35 mouse cellular contexts compared by ENCODE assay signal in genomic region chr19:5620007-5620406, GRCm38 (mm10).
"Had no signal": no experiment of that assay in that cellular context is flagged by ENCODE, and none has a peak within 500 bp of the region (broad histone marks: within the 10 kb centered on the region; RNA-seq: fewer than 3 reads in every experiment).

No protein-coding gene starts in this region.

- H3K9me3 ChIP-seq: heart, embryonic 10.5 days; heart, embryonic 12.5 days; heart, embryonic 13.5 days; heart, embryonic 15.5 days; hindbrain, embryonic 10.5 days; hindbrain, embryonic 12.5 days; hindbrain, embryonic 13.5 days; hindbrain, embryonic 15.5 days; intestine, embryonic 15.5 days; kidney, embryonic 15.5 days had no signal

- H3K4me3 ChIP-seq: heart, embryonic 10.5 days; heart, embryonic 12.5 days; heart, embryonic 13.5 days; heart, embryonic 15.5 days; hindbrain, embryonic 10.5 days; hindbrain, embryonic 12.5 days; hindbrain, embryonic 13.5 days; hindbrain, embryonic 15.5 days; intestine, embryonic 15.5 days; kidney, embryonic 15.5 days; layer of hippocampus, adult 2 months had no signal

- H3K27me3 ChIP-seq: heart, embryonic 15.5 days; hindbrain, embryonic 15.5 days; intestine, embryonic 15.5 days had no signal

- H3K36me3 ChIP-seq: heart, embryonic 10.5 days; heart, embryonic 12.5 days; heart, embryonic 13.5 days; heart, embryonic 15.5 days; hindbrain, embryonic 10.5 days; hindbrain, embryonic 12.5 days; hindbrain, embryonic 13.5 days; hindbrain, embryonic 15.5 days; intestine, embryonic 15.5 days; kidney, embryonic 15.5 days had no signal

- H3K27ac ChIP-seq: heart, embryonic 10.5 days; heart, embryonic 13.5 days; heart, embryonic 15.5 days; hindbrain, embryonic 10.5 days; hindbrain, embryonic 12.5 days; hindbrain, embryonic 13.5 days; hindbrain, embryonic 14.5 days; hindbrain, embryonic 15.5 days; hindbrain, postnatal 0 days; intestine, embryonic 15.5 days; kidney, embryonic 15.5 days; kidney, postnatal 0 days; layer of hippocampus, adult 2 months had no signal

- ATAC-seq: hindbrain, embryonic 16.5 days; hindbrain, postnatal 0 days; inflammation-experienced regulatory T-cells, adult 6 months; intestine, embryonic 15.5 days; intestine, embryonic 16.5 days; intestine, postnatal 0 days had no signal

- H3K4me2 ChIP-seq: heart, embryonic 11.5 days; heart, embryonic 12.5 days; heart, embryonic 13.5 days; heart, embryonic 15.5 days; hindbrain, embryonic 12.5 days; hindbrain, embryonic 13.5 days; hindbrain, embryonic 14.5 days; hindbrain, embryonic 15.5 days; intestine, embryonic 15.5 days; kidney, embryonic 15.5 days had no signal

- DNase-seq: heart, postnatal 10 days; heart, postnatal 14 days; heart, postnatal 36 days; heart, postnatal 4 days; kidney, adult 11 months; kidney, adult 18-20 months; kidney, adult 2 months; kidney, adult 8-10 months; kidney, adult 9 months; kidney, postnatal 10 days; kidney, postnatal 14 days; kidney, postnatal 25 days; kidney, postnatal 36 days; kidney, postnatal 4 days; layer of hippocampus, adult 9-11 months; layer of hippocampus, postnatal 36 days had no signal

- H3K4me1 ChIP-seq: heart, embryonic 10.5 days; heart, embryonic 12.5 days; heart, embryonic 13.5 days; heart, embryonic 15.5 days; hindbrain, embryonic 10.5 days; hindbrain, embryonic 12.5 days; hindbrain, embryonic 13.5 days; hindbrain, embryonic 15.5 days; intestine, embryonic 15.5 days; kidney, embryonic 15.5 days had no signal

- H3K9ac ChIP-seq: heart, embryonic 12.5 days; heart, embryonic 13.5 days; heart, embryonic 15.5 days; hindbrain, embryonic 12.5 days; hindbrain, embryonic 13.5 days; hindbrain, embryonic 14.5 days; hindbrain, embryonic 15.5 days; intestine, embryonic 15.5 days; kidney, embryonic 15.5 days had no signal
